Mouse (Mus musculus) intestine, postnatal 0 days (tissue): ENCODE measurements around the gene Mns1. TPM values are rescaled to one million over a fixed set of nuclear protein-coding genes. Genes with fewer than 3 reads are reported as not detected.

Source experiments
- ATAC-seq: fragments of 200-750 bp; cut with Nextera tagmentation; 2 replicates; pipeline ENCODE4 v1.8.0; 2017; ENCODE audit warnings: mild to moderate bottlenecking, moderate TSS enrichment, moderate library complexity
- H3K27ac ChIP-seq: fragments of 300-500 bp; sonication (generic); 2 replicates; pipeline ENCODE4 v1.5.1; 2014; ENCODE audit warnings: mild to moderate bottlenecking, low read depth, low read length, moderate library complexity
- H3K27me3 ChIP-seq: fragments of 300-500 bp; sonication (generic); replicated peaks from 2 replicates; pipeline ENCODE4 v1.6.1; 2014; ENCODE audit warnings: low read length, mixed read lengths; ENCODE audit not compliant: control insufficient read depth, insufficient read depth
- H3K36me3 ChIP-seq: fragments of 300-500 bp; sonication (generic); 2 replicates; pipeline ENCODE4 v1.6.1; 2014; ENCODE audit warnings: mild to moderate bottlenecking, moderate library complexity; ENCODE audit not compliant: control insufficient read depth, insufficient read depth
- H3K4me1 ChIP-seq: fragments of 300-500 bp; sonication (generic); replicated peaks from 2 replicates; pipeline ENCODE4 v1.6.1; 2014; ENCODE audit warnings: antibody characterized with exemption, low read length, mixed read lengths; ENCODE audit not compliant: control insufficient read depth, insufficient read depth
- H3K4me2 ChIP-seq: fragments of 300-500 bp; sonication (generic); replicated peaks from 2 replicates; pipeline ENCODE4 v1.6.1; 2014; ENCODE audit warnings: low read depth, mild to moderate bottlenecking, moderate library complexity
- H3K4me3 ChIP-seq: fragments of 300-500 bp; sonication (generic); 2 replicates; pipeline ENCODE4 v1.5.1; 2014; ENCODE audit warnings: low read depth, low read length
- H3K9ac ChIP-seq: fragments of 300-500 bp; sonication (generic); 2 replicates; pipeline ENCODE4 v1.6.1; 2014; ENCODE audit warnings: mild to moderate bottlenecking, low read depth, low read length
- H3K9me3 ChIP-seq: fragments of 300-500 bp; sonication (generic); 2 replicates; pipeline ENCODE4 v1.6.1; 2016; ENCODE audit warnings: mixed run types; ENCODE audit not compliant: control insufficient read depth
- CTCF ChIP-seq: sonication (generic); IDR thresholded peaks from 2 replicates; pipeline ENCODE4 v1.5.1; 2016; ENCODE audit warnings: low read depth, mild to moderate bottlenecking, control low read depth, antibody characterized with exemption, moderate library complexity
- WGBS: fragments of 180-500 bp; shearing (Covaris S2); extraction: QIAGEN DNeasy Blood & Tissue Kit; methylation state at CpG from one replicate; pipeline ENCODE4 v1.1.7; 2014; 5-methylcytosine and 5-hydroxymethylcytosine counted together
- polyA plus RNA-seq: library from polyadenylated mRNA; unstranded; fragments of >200 nt; fragmentation: Nextera tagmentation; extraction: Ambion mirVana; gene quantifications from 2 replicates; pipeline ENCODE4 v1.2.1, GENCODE M21; 2015

Mns1 gene
- polyA plus RNA-seq, 1 experiment from 2014 or later = 4.2 TPM

DNA sequence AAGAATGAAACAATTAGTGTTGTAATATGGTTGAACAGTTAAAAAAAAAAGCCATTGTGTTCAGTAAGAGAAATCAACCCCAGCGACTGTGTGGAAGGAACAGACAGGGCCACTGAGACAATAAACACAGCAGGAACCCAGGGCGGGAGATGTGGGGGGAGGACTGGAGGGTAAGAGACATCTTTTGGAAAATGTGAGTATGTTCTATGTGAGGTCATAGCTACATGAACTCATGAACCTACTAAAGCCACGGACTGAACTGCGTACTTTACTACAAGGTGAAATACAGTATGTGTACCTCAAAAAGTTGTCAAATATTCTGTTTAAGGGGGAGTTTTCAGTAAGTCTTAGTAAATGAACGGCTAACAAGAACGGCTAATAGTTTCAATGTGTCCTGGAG is 39.5 kb downstream of the Mns1 start:
- Histone ChIP-seq H3K4me1 (no peaks in the 10 kb centered on the region), H3K4me2 (no peak overlapping the region), H3K9ac (no peak overlapping the region), H3K9me3 (no peaks in the 10 kb centered on the region), H3K36me3 (peaks cover 21% of the 10 kb centered on the region), H3K4me3 (no peak overlapping the region), H3K27me3 (no peaks in the 10 kb centered on the region), H3K27ac (no peak overlapping the region)
- no peak for TF ChIP-seq CTCF
- WGBS = 76% methylated on average over 6 of the region's 6 CpGs
- ATAC-seq = no peak

DNA sequence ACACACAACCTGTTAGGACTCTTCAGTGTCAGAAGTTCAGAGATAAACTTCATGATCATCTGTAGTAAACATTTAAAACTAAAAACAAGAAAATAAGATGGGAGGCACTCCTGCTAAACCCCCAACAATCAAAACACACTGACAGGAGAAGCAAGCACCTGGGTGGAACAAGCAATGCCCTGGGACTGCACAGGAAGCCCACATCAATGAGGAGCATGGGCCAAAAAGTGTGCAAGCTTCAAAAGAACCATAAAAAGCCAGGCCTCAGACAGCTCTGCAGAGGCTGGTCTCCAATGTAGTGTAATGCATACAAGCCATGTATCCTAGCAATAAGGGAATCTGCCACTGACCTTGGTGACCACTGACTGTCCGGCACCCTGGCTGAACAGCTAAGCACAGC is 41.5 kb downstream of the Mns1 start:
- no peaks in the 10 kb centered on the region for H3K4me1 ChIP-seq
- no peak overlapping the region for H3K4me3 ChIP-seq
- H3K27ac ChIP-seq = no peak overlapping the region
- 82% methylated on average over 1 of the region's 1 CpGs for WGBS
- H3K4me2 ChIP-seq = no peak overlapping the region
- H3K36me3 ChIP-seq = peaks cover 21% of the 10 kb centered on the region
- no peaks in the 10 kb centered on the region for H3K9me3 ChIP-seq
- no peak overlapping the region for H3K9ac ChIP-seq
- no peaks in the 10 kb centered on the region for H3K27me3 ChIP-seq
- no peak for TF ChIP-seq CTCF
- ATAC-seq = no peak

DNA sequence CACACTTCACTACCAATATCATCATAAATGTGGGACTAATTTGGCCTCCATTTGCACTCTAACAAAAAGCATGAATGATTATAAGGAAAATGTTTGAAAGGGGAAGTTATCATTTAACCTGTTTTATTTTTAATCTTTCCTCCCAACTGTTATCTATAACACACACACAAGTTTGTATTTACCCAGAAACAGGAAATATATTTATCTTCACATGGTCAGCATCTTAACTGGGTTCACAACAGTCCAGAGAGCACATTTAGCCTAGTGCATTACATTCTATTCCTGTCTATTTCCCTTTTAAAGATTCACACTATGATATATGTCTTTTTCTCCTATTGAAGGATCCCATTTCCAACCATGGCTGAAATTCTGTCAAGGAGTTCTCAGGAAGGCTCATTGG is 50.7 kb downstream of the Mns1 start:
- Histone ChIP-seq H3K9me3 (no peaks in the 10 kb centered on the region), H3K4me1 (no peaks in the 10 kb centered on the region; the same call in none of the 2 replicates), H3K4me2 (no peak overlapping the region), H3K27me3 (no peaks in the 10 kb centered on the region), H3K27ac (no peak overlapping the region), H3K4me3 (no peak overlapping the region), H3K9ac (no peak overlapping the region), H3K36me3 (peaks cover 5% of the 10 kb centered on the region)
- no peak for ATAC-seq
- no peak for TF ChIP-seq CTCF

DNA sequence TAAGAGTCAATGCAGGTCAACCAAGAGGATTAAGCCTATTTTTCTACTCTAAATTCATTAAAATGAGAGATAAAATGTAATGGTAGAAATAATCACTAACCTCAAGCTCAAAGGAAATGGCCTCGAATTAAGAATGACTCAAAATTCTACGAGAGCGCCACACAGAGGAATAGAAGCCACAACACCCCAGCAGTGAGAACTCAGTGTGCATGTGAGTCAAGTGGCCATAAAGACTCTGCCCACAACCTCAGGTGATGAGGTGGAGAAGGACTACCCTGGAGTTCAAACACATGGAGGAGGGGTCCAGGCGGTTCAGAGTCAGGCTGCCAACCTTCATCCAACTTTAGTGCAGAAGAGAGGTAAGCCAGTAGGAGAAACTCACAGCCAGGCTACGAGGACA is 51.3 kb downstream of the Mns1 start:
- Histone ChIP-seq H3K4me1 (no peaks in the 10 kb centered on the region; the same call in none of the 2 replicates), H3K4me3 (no peak overlapping the region), H3K4me2 (no peak overlapping the region), H3K9me3 (no peaks in the 10 kb centered on the region), H3K36me3 (peaks cover 5% of the 10 kb centered on the region), H3K27ac (no peak overlapping the region), H3K27me3 (no peaks in the 10 kb centered on the region), H3K9ac (no peak overlapping the region)
- no peak for TF ChIP-seq CTCF
- ATAC-seq = no peak
- 96% methylated on average over 5 of the region's 5 CpGs for WGBS

DNA sequence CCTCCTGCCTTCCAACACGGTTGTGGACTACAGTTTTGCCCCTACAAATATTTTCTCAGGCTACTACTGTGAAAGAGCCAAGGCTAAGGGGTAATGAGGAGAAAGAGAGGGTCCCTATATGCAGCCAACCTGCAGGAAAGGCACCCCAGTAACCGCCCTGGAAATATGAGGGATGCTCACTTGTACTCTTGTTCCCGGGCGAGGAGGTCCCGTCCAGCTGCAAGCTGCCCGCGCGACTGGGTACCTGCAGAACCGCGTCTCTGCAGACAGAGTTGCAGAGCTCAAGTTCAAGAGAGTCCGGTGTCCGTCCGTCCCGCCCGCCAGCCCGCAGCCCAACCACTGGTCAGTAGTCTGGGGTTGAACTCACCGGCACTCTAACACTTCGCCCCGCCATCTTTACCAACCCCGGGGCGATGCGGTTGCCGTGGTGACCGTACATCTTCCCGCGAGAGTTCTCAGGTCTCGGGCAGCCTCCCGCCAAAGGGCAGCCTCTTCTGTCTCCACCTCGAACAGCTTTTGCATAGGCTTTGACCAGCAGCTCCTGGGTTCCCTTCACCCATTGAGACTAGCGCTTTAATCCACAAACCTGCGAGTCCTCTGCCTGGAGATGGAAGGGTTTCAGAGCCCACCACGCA is 53.9 kb downstream of the Mns1 start:
- Histone ChIP-seq H3K4me1 (no peaks in the 10 kb centered on the region; the same call in none of the 2 replicates), H3K36me3 (no peaks in the 10 kb centered on the region; the same call in 1 of the 2 replicates), H3K27me3 (no peaks in the 10 kb centered on the region), H3K9ac (peak overlapping the region; percentile 62), H3K9me3 (no peaks in the 10 kb centered on the region), H3K27ac (peak overlapping the region; percentile 23; the same call in 1 of the 2 replicates), H3K4me3 (peak overlapping the region; percentile 67), H3K4me2 (peak overlapping the region; percentile 75)
- WGBS = under 1% methylated on average over 32 of the region's 32 CpGs
- TF ChIP-seq CTCF = no peak
- ATAC-seq = peak; percentile 91

DNA sequence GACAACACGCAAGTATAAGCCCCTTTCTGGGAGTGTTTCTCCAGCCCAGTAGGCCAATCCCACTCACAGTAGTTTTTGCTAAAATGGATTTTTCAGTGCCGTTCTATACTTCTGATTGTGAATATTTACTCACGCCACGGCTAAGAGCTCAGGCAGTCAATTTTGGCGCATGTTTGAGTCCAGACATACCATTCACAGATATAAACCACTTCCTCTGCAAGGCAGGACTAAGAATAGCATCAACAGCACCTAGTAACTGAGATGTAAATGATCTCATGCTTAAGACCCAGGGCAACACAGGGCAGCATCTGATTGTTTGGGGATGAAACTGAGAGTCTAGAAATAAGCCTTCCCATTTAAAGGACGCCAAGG is 54.4 kb downstream of the Mns1 start, which contains the start of gene Tex9:
Gene Tex9, minus strand, starts transcription at position 19 of the 372 bp plus-strand sequence.
- peak within 1 kb of the TSS; percentile 23; the same call in 1 of the 2 replicates for H3K27ac ChIP-seq
- H3K9ac ChIP-seq = peak within 1 kb of the TSS; percentile 62

More for the DNA sequence above, 54.4 kb downstream of the Mns1 start, which contains the start of gene Tex9:
- TF ChIP-seq CTCF = no peak
- Histone ChIP-seq H3K9me3 (no peaks in the 10 kb centered on the region), H3K27me3 (no peaks in the 10 kb centered on the region), H3K4me2 (peak within 1 kb of the TSS; percentile 75), H3K4me3 (peak within 1 kb of the TSS; percentile 67), H3K36me3 (no peaks in the 10 kb centered on the region), H3K4me1 (no peaks in the 10 kb centered on the region; the same call in none of the 2 replicates)
- 0 out of 2 replicates have a peak, but pooled peaks have one; percentile 8 for ATAC-seq
- WGBS = 13% methylated on average over 6 of the region's 6 CpGs
